Mouse (Mus musculus) CD4-positive helper T cell, adult 2 months (primary cell): ENCODE results near the gene Prdx6.
"Not testable (repeated sequence)": the region's sequence is repeated elsewhere in the genome, so short reads cannot be mapped to it uniquely, and the experiment has no call there.

Experiments
- DNase-seq: peaks from one replicate; pipeline ENCODE4 v3.0.0-alpha.2; 2012; ENCODE audit warnings: low read depth, missing footprints, low spot score

The Prdx6 gene

GRCm38 (mm10) chr1:161251417-161252265 lies 622 bp upstream of the Prdx6 start:
- DNase-seq, result peak; percentile 91

GRCm38 (mm10) chr1:161250031-161250603 lies 902 bp downstream of the Prdx6 start:
- peak; percentile 43 for DNase-seq

- DNase-seq, result no peak
Observed at GRCm38 (mm10) chr1:161249442-161249841, 1.6 kb downstream of the Prdx6 start.

GRCm38 (mm10) chr1:161248685-161249084 lies 2.3 kb downstream of the Prdx6 start:
- DNase-seq, result no peak

GRCm38 (mm10) chr1:161247643-161248580 lies 3.1 kb downstream of the Prdx6 start:
- no peak for DNase-seq

- DNase-seq, result no peak
Observed at GRCm38 (mm10) chr1:161247176-161247575, 3.8 kb downstream of the Prdx6 start.

- no peak for DNase-seq
Observed at GRCm38 (mm10) chr1:161237750-161238149, 13.3 kb downstream of the Prdx6 start.

GRCm38 (mm10) chr1:161237339-161237738 lies 13.7 kb downstream of the Prdx6 start:
- no peak for DNase-seq

GRCm38 (mm10) chr1:161233226-161233839 lies 17.7 kb downstream of the Prdx6 start:
- DNase-seq, result no peak

GRCm38 (mm10) chr1:161232181-161232580 lies 18.8 kb downstream of the Prdx6 start:
- DNase-seq, result no peak

- no peak for DNase-seq
Observed at GRCm38 (mm10) chr1:161224837-161225236, 26.2 kb downstream of the Prdx6 start.

GRCm38 (mm10) chr1:161219816-161220215 lies 31.2 kb downstream of the Prdx6 start:
- DNase-seq, result no peak

GRCm38 (mm10) chr1:161214465-161214864 lies 36.6 kb downstream of the Prdx6 start:
- DNase-seq, result peak; percentile 64

GRCm38 (mm10) chr1:161199856-161200255 lies 51.2 kb downstream of the Prdx6 start:
- no peak for DNase-seq

- not testable (repeated sequence) for DNase-seq
Observed at GRCm38 (mm10) chr1:161196364-161196763, 54.7 kb downstream of the Prdx6 start.

- peak; percentile 67 for DNase-seq
Observed at GRCm38 (mm10) chr1:161195541-161196351, 55.3 kb downstream of the Prdx6 start.

- no peak for DNase-seq
Observed at GRCm38 (mm10) chr1:161190253-161190910, 60.6 kb downstream of the Prdx6 start.
